Mouse (Mus musculus) embryonic facial prominence, embryonic 14.5 days (tissue): Measurements from ENCODE around the gene Gm44511. TPM values are rescaled to one million over a fixed set of nuclear protein-coding genes. Genes with fewer than 3 reads are reported as not detected.
"Not testable (repeated sequence)": the region's sequence is repeated elsewhere in the genome, so short reads cannot be mapped to it uniquely, and the experiment has no call there.

ENCODE experiments used
- ATAC-seq: fragments of 200-750 bp; cut with Nextera tagmentation; 2 replicates; pipeline ENCODE4 v1.8.0; 2017; ENCODE audit warnings: low read depth, moderate number of reproducible peaks, moderate TSS enrichment
- DNase-seq: peaks from one replicate; pipeline ENCODE4 v3.0.0-alpha.2; 2015; ENCODE audit warnings: low spot score
- H3K27ac ChIP-seq: fragments of 300-500 bp; sonication (generic); replicated peaks from 2 replicates; pipeline ENCODE4 v1.5.1; 2014; ENCODE audit warnings: low read depth, mild to moderate bottlenecking, low read length, moderate library complexity
- H3K27me3 ChIP-seq: fragments of 300-500 bp; sonication (generic); replicated peaks from 2 replicates; pipeline ENCODE4 v1.6.1; 2014; ENCODE audit warnings: low read length; ENCODE audit not compliant: control insufficient read depth, insufficient read depth
- H3K36me3 ChIP-seq: fragments of 300-500 bp; sonication (generic); 2 replicates; pipeline ENCODE4 v1.6.1; 2014; ENCODE audit warnings: low read length, mixed read lengths; ENCODE audit not compliant: control insufficient read depth, insufficient read depth
- H3K4me1 ChIP-seq: fragments of 300-500 bp; sonication (generic); 2 replicates; pipeline ENCODE4 v1.6.1; 2014; ENCODE audit warnings: antibody characterized with exemption, low read length; ENCODE audit not compliant: control insufficient read depth, insufficient read depth
- H3K4me2 ChIP-seq: fragments of 300-500 bp; sonication (generic); 2 replicates; pipeline ENCODE4 v1.6.1; 2014; ENCODE audit warnings: low read depth, mild to moderate bottlenecking, low read length, moderate library complexity, mixed read lengths
- H3K4me3 ChIP-seq: fragments of 300-500 bp; sonication (generic); 2 replicates; pipeline ENCODE4 v1.5.1; 2014; ENCODE audit warnings: low read depth, mild to moderate bottlenecking, low read length
- H3K9ac ChIP-seq: fragments of 300-500 bp; sonication (generic); 2 replicates; pipeline ENCODE4 v1.6.1; 2014; ENCODE audit warnings: low read depth, mild to moderate bottlenecking, low read length, moderate library complexity, mixed read lengths
- H3K9me3 ChIP-seq: fragments of 300-500 bp; sonication (generic); 2 replicates; pipeline ENCODE4 v1.6.1; 2016; ENCODE audit warnings: low read length; ENCODE audit not compliant: control insufficient read depth
- WGBS: fragments of 180-500 bp; shearing (Covaris S2); extraction: QIAGEN DNeasy Blood & Tissue Kit; methylation state at CpG from one replicate; pipeline ENCODE4 v1.1.7; 2014; 5-methylcytosine and 5-hydroxymethylcytosine counted together
- polyA plus RNA-seq: library from polyadenylated mRNA; unstranded; fragments of >200 nt; fragmentation: Nextera tagmentation; extraction: Ambion mirVana; gene quantifications from 2 replicates; pipeline ENCODE4 v1.2.1, GENCODE M21; 2014

Gene Gm44511
- polyA plus RNA-seq, 1 experiment from 2014 or later: 0.42 TPM

DNA sequence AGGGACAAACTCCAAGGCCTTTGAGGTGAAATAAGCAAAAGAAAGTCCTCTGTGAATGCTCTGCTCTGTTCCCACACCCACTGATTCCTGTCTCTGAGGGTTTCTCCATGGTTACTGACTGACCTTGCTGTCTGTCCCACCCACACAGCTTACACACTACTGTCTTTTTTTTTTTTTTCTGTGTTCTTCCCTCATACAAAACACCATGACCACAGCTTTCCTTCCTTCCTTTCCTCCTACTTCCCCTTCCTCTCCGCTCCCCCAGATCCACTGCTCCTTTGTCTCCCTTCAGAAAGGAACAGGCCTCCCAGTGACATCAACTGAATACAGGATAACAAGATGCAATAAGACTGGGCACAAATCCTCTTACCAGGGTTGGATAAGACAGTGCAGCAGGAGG lies 37.6 kb downstream of the Gm44511 start:
- Histone ChIP-seq H3K27me3 (no peaks in the 10 kb centered on the region), H3K36me3 (no peaks in the 10 kb centered on the region), H3K4me3 (no peak overlapping the region), H3K4me2 (no peak overlapping the region), H3K9ac (no peak overlapping the region), H3K9me3 (no peaks in the 10 kb centered on the region), H3K4me1 (no peaks in the 10 kb centered on the region), H3K27ac (no peak overlapping the region)
- DNase-seq (no peak), ATAC-seq (no peak)
- 90% methylated on average over 1 of the region's 1 CpGs for WGBS

DNA sequence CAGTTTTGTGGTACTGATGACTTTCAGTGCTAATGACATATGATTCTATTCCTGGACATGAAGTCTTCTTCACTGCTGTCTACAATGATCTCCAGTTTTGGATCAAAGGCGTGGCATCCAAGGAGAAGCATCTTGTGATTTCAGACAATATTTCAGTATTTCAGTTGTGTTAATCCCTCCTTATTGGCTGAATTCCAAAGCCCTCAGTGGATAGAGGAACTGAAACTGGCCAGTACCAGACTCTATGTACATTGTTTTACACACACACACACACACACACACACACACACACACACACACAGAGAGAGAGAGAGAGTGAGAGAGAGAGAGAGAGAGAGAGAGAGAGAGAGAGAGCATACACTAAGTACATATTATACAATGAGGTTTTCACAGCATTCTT lies 39.7 kb downstream of the Gm44511 start:
- not testable (repeated sequence) for H3K27ac ChIP-seq, H3K36me3 ChIP-seq, H3K9me3 ChIP-seq, H3K4me2 ChIP-seq, H3K27me3 ChIP-seq, DNase-seq, ATAC-seq, H3K9ac ChIP-seq, H3K4me3 ChIP-seq, H3K4me1 ChIP-seq
- WGBS: 83% methylated on average over 1 of the region's 1 CpGs

DNA sequence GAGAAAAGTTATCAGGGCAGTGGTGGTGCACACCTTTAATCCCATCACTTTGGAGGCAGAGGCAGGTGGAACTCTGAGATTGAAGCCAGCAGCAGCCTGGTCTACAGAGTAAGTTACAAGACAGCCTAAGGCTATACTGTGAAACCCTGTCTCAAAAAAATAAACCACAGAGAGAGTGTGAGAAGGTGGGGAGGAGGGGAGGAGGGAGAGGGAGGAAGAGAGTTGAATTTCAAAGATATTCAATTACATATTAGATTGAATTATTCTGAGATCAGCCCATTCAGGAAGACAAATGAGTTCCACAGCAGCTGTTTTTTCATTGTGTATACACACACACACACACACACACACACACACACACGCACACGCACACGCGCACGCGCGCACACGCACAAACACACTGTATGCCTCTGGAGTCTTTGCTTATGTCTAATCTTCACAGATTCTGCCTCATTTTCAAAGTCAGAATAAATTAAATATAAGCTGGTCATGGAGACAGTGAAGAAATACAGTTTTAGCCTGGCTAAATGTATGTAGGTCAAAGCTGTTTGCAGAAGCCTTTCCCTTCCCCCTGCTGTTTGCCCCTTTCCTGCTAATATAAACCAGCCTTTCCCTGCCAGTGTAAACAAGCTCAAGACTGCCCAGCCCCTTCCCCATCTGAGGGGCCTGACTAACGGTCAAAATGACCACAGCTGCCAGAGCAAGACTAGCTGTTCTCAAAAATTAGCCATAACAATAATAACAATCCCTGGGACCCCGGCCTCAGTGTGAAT lies 56.4 kb downstream of the Gm44511 start:
- 0 out of 2 replicates have a peak, but pooled peaks cover 3% of the 10 kb centered on the region for H3K4me1 ChIP-seq
- DNase-seq (peak; percentile 50), ATAC-seq (peak; percentile 61)
- no peaks in the 10 kb centered on the region for H3K9me3 ChIP-seq
- 57% methylated on average over 10 of the region's 10 CpGs for WGBS
- no peaks in the 10 kb centered on the region for H3K36me3 ChIP-seq
- H3K9ac ChIP-seq: no peak overlapping the region
- H3K27ac ChIP-seq: peak overlapping the region; percentile 3
- H3K4me3 ChIP-seq: no peak overlapping the region
- H3K4me2 ChIP-seq: peak overlapping the region; percentile 30
- H3K27me3 ChIP-seq: no peaks in the 10 kb centered on the region

DNA sequence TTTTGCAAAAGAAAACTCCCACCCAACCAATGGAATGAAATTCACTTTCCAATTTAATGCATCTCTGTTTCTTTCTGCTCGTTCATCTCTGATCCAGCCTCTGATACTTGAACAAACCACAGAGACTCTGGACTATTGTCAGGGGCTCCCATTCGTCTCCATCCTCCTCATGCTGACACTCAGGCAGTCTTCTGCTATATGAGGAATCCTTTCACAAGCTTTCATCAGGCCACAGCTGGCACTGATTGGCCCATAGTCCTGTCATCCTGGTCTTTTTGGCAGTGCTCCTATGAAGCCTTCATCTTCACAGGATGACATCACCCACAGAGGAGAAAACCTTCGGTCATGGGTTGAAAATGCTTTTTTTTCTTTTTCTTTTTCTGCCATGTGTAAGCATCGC lies 58.1 kb downstream of the Gm44511 start:
- DNase-seq (no peak), ATAC-seq (no peak)
- Histone ChIP-seq H3K27me3 (no peaks in the 10 kb centered on the region), H3K27ac (no peak overlapping the region), H3K4me3 (no peak overlapping the region), H3K9ac (no peak overlapping the region), H3K36me3 (no peaks in the 10 kb centered on the region), H3K9me3 (no peaks in the 10 kb centered on the region), H3K4me2 (no peak overlapping the region), H3K4me1 (0 out of 2 replicates have a peak, but pooled peaks cover 3% of the 10 kb centered on the region)
- WGBS: 73% methylated on average over 4 of the region's 4 CpGs

DNA sequence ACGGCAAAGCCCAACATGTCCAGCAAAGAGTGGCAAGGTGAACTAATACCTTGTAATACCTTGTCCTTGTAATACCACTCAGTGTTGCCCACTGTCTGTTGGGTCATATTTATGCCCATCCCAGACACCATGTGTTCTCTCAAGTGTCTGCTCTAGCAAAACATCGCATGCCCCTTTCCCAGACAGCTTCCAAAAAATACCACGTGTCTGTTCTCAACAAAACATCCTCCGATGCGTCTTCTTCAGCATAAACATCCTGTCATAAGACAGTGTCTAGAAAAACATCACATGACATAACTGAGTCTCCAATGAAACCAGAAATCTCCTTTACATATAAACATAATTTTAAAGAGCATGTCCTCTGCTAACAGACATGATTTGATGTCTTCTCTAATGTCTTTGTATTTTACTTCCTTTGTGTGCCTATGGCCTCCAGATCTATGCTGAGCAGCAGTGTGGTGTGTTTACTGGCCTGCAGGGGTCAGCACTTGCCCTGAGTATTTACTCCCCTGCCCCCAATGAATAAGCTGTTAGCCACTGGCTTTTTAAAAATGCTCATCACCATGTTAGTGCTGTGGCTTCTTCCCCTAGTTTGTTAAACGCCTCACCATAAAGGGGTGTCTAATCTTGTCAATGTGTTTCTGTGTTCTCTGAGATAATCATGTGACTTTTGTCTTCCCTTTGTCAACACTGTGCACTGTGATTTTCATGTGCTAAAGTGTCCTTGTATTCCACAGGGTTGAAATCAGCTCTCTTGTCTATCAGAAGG lies 59.4 kb downstream of the Gm44511 start:
- not testable (repeated sequence) for H3K4me1 ChIP-seq, H3K9ac ChIP-seq, ATAC-seq, H3K4me3 ChIP-seq, H3K27me3 ChIP-seq, H3K4me2 ChIP-seq, H3K36me3 ChIP-seq, H3K9me3 ChIP-seq, H3K27ac ChIP-seq
- 61% methylated on average over 6 of the region's 6 CpGs for WGBS
- peak; percentile 66 for DNase-seq

DNA sequence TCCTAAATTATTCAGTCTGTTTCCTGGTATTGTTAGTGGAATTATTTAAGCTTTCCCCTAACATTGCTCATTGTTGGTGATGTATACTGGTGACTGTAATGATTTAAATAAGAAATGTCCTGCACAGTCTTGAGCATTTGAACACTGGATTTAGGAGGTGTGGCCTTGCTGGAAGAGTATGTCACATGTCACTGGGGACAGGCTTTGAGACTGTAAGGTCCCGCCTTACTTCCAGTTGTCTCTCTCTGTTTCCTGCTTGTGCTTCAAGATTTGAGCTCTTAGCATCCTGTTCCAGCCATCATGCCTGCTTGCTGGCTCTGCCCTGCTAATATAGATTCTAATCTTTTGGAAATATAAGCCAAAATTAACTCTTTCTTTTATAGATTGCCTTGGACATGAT lies 60.9 kb downstream of the Gm44511 start:
- H3K4me3 ChIP-seq: no peak overlapping the region; the same call in 1 of the 2 replicates
- DNase-seq (no peak), ATAC-seq (no peak)
- H3K27me3 ChIP-seq: no peaks in the 10 kb centered on the region
- no peak overlapping the region for H3K9ac ChIP-seq
- no peak overlapping the region for H3K4me2 ChIP-seq
- no peak overlapping the region for H3K27ac ChIP-seq
- peaks cover 3% of the 10 kb centered on the region; the same call in 1 of the 2 replicates for H3K4me1 ChIP-seq
- no peaks in the 10 kb centered on the region for H3K36me3 ChIP-seq
- H3K9me3 ChIP-seq: no peaks in the 10 kb centered on the region
- WGBS: 89% methylated on average over 1 of the region's 1 CpGs

DNA sequence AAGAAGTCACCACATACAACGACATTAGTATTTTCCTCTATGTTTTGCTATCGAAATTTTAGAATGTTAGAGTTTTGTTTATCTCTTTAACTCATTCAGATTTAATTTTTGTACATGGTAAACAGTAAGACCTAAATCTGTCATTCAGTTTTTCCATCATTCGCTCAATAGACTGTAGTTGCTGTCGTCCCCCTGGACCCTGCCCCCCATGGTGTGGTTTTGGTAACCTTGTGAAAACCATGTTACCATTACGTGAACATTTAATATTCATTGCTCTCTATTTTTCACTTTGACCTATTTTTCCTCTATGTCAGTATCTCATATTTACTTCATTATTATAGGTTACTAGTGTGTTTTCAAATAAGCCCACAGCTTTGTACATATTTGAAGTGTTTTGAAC lies 61.5 kb downstream of the Gm44511 start:
- Histone ChIP-seq H3K4me3 (peak overlapping the region; percentile 47), H3K4me1 (peaks cover 1% of the 10 kb centered on the region; the same call in 1 of the 2 replicates), H3K27ac (peak overlapping the region; percentile 67), H3K9me3 (no peaks in the 10 kb centered on the region), H3K27me3 (no peaks in the 10 kb centered on the region), H3K9ac (peak overlapping the region; percentile 54; the same call in 1 of the 2 replicates), H3K36me3 (no peaks in the 10 kb centered on the region), H3K4me2 (peak overlapping the region; percentile 53)
- DNase-seq (no peak), ATAC-seq (no peak)
- WGBS: 18% methylated on average over 5 of the region's 5 CpGs

DNA sequence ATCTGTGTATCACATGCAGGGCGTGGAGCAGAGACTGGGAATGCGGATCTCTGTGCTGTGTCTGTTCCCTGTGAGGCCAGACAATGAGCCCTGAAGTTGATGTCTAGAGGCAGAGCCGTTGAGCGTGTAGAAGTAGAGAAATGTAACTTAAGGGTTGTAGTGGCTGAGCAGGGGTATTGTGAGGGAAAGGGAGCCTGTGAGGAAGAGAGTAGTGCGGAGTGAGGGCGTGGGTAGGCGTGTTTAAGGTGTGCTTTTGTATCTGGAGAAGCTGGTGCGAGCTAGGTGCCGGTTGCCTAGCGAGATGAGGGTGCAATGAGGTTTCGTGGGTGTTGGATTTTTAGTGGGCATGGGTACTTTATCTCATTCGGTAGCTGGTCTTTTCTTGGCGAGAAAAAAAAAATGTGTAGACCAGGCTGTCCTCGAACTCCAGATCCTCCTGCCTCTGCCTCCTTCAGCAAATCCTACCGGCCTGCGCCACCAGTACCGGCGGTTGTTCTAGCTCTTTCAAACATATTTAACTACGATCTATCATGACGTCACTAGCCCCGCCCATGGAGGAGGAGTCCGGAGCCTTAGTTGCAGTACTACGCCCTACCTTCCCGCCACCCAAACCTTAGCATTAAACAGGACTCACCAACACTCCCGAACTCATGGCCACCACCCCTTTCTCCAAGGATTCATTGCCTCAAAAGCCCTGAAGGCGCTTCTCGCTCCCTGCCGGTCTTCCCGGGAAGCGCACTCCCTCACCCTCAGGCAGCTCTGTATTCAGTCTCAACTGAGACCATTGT lies 62.2 kb downstream of the Gm44511 start:
- Histone ChIP-seq H3K4me1 (peaks cover 2% of the 10 kb centered on the region; the same call in 1 of the 2 replicates), H3K27me3 (no peaks in the 10 kb centered on the region), H3K36me3 (no peaks in the 10 kb centered on the region), H3K4me2 (peak overlapping the region; percentile 58), H3K9me3 (no peaks in the 10 kb centered on the region), H3K9ac (peak overlapping the region; percentile 62), H3K27ac (peak overlapping the region; percentile 71), H3K4me3 (peak overlapping the region; percentile 47)
- ATAC-seq (peak; percentile 95), DNase-seq (peak; percentile 98)
- WGBS: 1% methylated on average over 29 of the region's 30 CpGs
